22 mouse cellular contexts compared by ENCODE assay signal in the genomic region with DNA sequence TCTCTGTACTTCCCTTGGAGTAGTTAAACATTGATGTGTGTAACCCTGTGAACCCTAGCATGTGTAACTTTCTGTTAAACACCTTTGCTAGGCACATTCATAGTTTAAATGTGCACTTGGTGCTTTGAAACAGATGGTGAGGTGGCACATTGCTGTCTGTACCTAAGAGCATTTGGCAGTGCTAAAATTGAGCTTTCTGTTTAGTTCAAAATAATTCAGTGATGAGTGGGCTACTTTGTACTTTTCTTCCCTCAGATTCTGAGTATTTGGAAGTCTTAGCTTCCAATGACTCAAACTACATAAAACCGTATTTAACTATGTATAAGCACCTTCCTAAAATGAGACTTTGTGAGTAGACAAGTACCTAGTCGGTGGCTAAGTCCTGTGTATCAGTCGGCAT. TPM values are rescaled to one million over a fixed set of nuclear protein-coding genes. Genes with fewer than 3 reads are reported as not detected.
A peak's percentile ranks its signal among the peaks of the same experiment; 100 is the strongest.
DNase-seq lines count a peak whose midpoint lies in the region; ATAC-seq and TF ChIP-seq lines count a peak whose summit lies in the region.
"Had no signal": no experiment of that assay in that cellular context is flagged by ENCODE, and none has a peak within 500 bp of the region (broad histone marks: within the 10 kb centered on the region; RNA-seq: fewer than 3 reads in every experiment).

No protein-coding gene starts in this region.

- WGBS in lung, embryonic 14.5 days: 43% methylated on average over 3 of the region's 3 CpGs

- TF ChIP-seq CTCF in lung, embryonic 14.5 days (IDR thresholded peaks at IDR 0.05; ENCODE audit: low read depth): no peak

- no peak overlapping the region for H3K4me3 ChIP-seq in lung, embryonic 14.5 days (ENCODE audit: low read depth, low read length)
- H3K4me3 ChIP-seq: erythroblast, embryonic 14.5 days; forebrain, embryonic 13.5 days; heart, embryonic 12.5 days; hindbrain, embryonic 13.5 days; intestine, embryonic 15.5 days; neural tube, embryonic 13.5 days had no signal

- peak; percentile 27 to 75 for DNase-seq in frontal cortex, postnatal 36 days (ENCODE audit: low spot score in 2 of 2)
- no peak for DNase-seq in frontal cortex, postnatal 14 days (ENCODE audit: low spot score in 2 of 2)
- DNase-seq in lung, embryonic 14.5 days: peak; percentile 3
- DNase-seq in lung, postnatal 14 days: no peak
- DNase-seq in brain, adult 2 months (ENCODE audit: low read depth, low spot score): peak; percentile 89
- DNase-seq in telencephalon, adult 2 months (ENCODE audit: low read depth, low spot score): peak; percentile 87
- no peak for DNase-seq in urinary bladder, postnatal 4 days (ENCODE audit: low spot score in 2 of 2)
- DNase-seq: cerebellum, adult 8-10 months; heart, adult 11 months; heart, postnatal 14 days; liver; lung, postnatal 10 days; midbrain, embryonic 14.5 days; right cerebral cortex, postnatal 14 days; thymus, postnatal 25 days had no signal

- no peak overlapping the region for H3K4me2 ChIP-seq in lung, embryonic 14.5 days
- H3K4me2 ChIP-seq: forebrain, embryonic 13.5 days; heart, embryonic 12.5 days; hindbrain, embryonic 13.5 days; intestine, embryonic 15.5 days; neural tube, embryonic 13.5 days had no signal

- H3K36me3 ChIP-seq in lung, embryonic 14.5 days (ENCODE audit: insufficient read depth): no peaks in the 10 kb centered on the region
- H3K36me3 ChIP-seq: hindbrain, embryonic 13.5 days; intestine, embryonic 15.5 days; neural tube, embryonic 13.5 days had no signal

- H3K9me3 ChIP-seq in lung, embryonic 14.5 days (ENCODE audit: low read depth, low read length): no peaks in the 10 kb centered on the region
- H3K9me3 ChIP-seq: forebrain, embryonic 13.5 days; heart, embryonic 12.5 days; hindbrain, embryonic 13.5 days; intestine, embryonic 15.5 days; neural tube, embryonic 13.5 days had no signal

- no peak overlapping the region for H3K27ac ChIP-seq in lung, embryonic 14.5 days (ENCODE audit: low read depth)
- H3K27ac ChIP-seq: forebrain, embryonic 13.5 days; hindbrain, embryonic 13.5 days; intestine, embryonic 15.5 days; neural tube, embryonic 13.5 days had no signal

- peaks cover 12% of the 10 kb centered on the region; the same call in 1 of the 2 replicates for H3K4me1 ChIP-seq in lung, embryonic 14.5 days (ENCODE audit: insufficient read depth)
- H3K4me1 ChIP-seq: forebrain, embryonic 13.5 days; intestine, embryonic 15.5 days had no signal

- ATAC-seq in lung, embryonic 14.5 days (ENCODE audit: insufficient read depth): no peak
- ATAC-seq: forebrain, embryonic 13.5 days; intestine, embryonic 15.5 days had no signal

- no peak overlapping the region for H3K9ac ChIP-seq in lung, embryonic 14.5 days
- H3K9ac ChIP-seq: forebrain, embryonic 13.5 days; heart, embryonic 12.5 days; hindbrain, embryonic 13.5 days; intestine, embryonic 15.5 days; neural tube, embryonic 13.5 days had no signal

- H3K27me3 ChIP-seq in lung, embryonic 14.5 days (ENCODE audit: insufficient read depth, low read length): no peaks in the 10 kb centered on the region
- H3K27me3 ChIP-seq: CH12.LX; forebrain, embryonic 13.5 days; heart, embryonic 12.5 days; hindbrain, embryonic 13.5 days; intestine, embryonic 15.5 days; neural tube, embryonic 13.5 days had no signal

RNA-seq across cellular contexts. Expression of gene Ube2e3, which starts 59.7 kb away (rescaled TPM):
- 199 TPM in 2 replicates for polyA plus RNA-seq in lung, embryonic 14.5 days (2014; fragmentation: Nextera tagmentation; extraction: Ambion mirVana)

Comparison
In these comparisons a context has a peak if more than half of its experiments do, and no peak if none do; other contexts are left out.
1. DNase-seq: peak in frontal cortex, postnatal 36 days (2 of 2), lung, embryonic 14.5 days (single experiment), brain, adult 2 months (single experiment) and telencephalon, adult 2 months (single experiment); none in frontal cortex, postnatal 14 days (0 of 2), lung, postnatal 14 days (single experiment) and urinary bladder, postnatal 4 days (0 of 2).